Mouse (Mus musculus): ENCODE data around the gene Nr5a2. TPM values are rescaled to one million over a fixed set of nuclear protein-coding genes. Genes with fewer than 3 reads are reported as not detected.

Gene Nr5a2
- total RNA-seq, 2 experiments from 2014 or later = not detected

- no peak for ATAC-seq (ENCODE audit: poor library complexity, severe bottlenecking)
Observed at GRCm38 (mm10) chr1:136910741-136911593, 49.3 kb downstream of the Nr5a2 start.

DNA sequence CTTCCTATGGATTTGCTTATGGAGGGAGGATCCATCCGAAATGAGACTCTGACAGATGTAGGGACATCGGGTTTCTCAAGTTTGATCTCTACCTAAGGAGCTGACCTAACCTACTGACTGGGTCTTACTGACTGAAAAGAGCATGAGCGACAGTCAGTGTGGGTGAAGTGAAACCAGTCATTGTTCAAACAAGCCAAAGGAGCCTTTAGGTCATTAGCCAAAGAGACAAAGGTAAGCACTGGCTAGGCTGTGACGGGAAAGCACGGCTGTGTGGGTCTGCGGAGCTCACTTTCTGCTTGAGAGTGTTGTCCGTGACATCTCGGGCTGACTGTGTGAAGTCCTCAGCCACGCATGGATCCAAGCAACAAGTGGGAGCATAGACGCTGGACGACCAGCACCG lies 50.1 kb downstream of the Nr5a2 start:
- no peak for ATAC-seq (ENCODE audit: poor library complexity, severe bottlenecking)

DNA sequence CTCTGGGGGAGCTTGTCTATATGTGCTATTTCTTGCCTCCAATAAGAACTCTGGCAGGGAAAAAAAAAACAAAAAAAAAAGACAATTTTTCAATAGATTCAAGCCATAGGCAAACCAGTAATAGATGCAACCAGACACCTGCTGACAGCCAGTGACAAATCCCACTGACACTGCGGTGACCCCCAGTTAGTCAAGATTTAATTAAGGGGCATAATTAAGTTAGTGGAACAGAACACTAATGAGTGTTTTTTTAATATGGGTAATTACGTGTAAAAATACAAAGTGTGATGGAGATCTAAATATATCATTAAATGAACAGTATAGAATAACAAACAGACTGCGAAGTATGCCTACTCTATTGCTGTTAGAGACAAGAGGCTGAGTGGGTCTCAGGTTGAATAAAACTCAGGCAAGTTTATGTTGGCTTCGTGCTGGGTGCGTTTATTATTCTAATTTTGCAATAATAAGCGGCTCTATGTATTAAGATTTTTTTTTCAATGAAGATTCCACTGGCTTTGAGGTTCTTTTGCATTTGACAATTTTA lies 50.7 kb downstream of the Nr5a2 start:
- no peak for ATAC-seq (ENCODE audit: poor library complexity, severe bottlenecking)

GRCm38 (mm10) chr1:136898130-136898529 lies 62.1 kb downstream of the Nr5a2 start:
- no peak for ATAC-seq (ENCODE audit: poor library complexity, severe bottlenecking)

- no peak for ATAC-seq (ENCODE audit: poor library complexity, severe bottlenecking)
Observed at GRCm38 (mm10) chr1:136896351-136896750, 63.9 kb downstream of the Nr5a2 start.

GRCm38 (mm10) chr1:136895877-136896276 lies 64.4 kb downstream of the Nr5a2 start:
- ATAC-seq (ENCODE audit: poor library complexity, severe bottlenecking) = no peak

- no peak for ATAC-seq (ENCODE audit: poor library complexity, severe bottlenecking)
Observed at GRCm38 (mm10) chr1:136894753-136895152, 65.5 kb downstream of the Nr5a2 start.

DNA sequence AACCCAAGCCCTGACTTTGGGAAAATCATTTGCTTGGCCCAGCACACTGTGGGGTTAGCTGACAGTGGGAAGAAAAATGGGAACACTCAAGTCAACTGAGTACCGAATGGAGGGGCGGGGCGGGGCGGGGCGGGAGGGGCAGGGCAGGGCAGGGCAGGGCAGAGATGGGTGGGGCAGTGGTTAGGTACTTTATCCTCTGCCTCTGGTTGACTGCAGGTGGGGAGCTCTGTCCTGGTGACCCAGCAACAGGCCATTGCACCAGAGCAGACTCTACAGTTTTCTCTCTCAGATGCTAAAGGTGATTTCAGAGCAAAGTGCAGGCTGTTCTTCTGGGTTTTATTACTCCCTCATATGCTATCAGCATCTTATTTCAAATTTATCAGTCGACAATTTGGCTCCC lies 67.1 kb downstream of the Nr5a2 start:
- ATAC-seq (ENCODE audit: poor library complexity, severe bottlenecking) = no peak

- no peak for ATAC-seq (ENCODE audit: poor library complexity, severe bottlenecking)
Observed at GRCm38 (mm10) chr1:136890439-136890838, 69.8 kb downstream of the Nr5a2 start.

DNA sequence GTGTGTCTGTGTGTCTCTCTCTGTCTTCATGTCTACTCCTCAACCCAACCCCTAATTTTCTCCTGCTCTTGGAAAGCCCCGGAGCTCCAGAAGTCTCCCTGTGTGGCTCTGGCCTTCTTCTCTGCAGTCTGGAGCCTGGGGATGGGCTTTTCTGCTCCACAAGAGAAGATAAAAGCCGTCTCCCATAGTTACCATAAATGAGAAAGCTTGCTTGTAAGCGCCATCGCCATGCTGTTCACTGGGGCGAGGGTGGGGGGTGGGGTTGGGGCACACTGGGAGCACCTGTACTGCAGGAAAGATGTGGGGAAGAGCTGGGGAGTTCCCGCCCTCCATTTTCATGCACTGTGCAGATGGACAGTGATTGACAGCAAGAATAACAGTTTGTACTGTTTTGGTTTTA lies 71.5 kb downstream of the Nr5a2 start:
- ATAC-seq (ENCODE audit: poor library complexity, severe bottlenecking) = no peak

DNA sequence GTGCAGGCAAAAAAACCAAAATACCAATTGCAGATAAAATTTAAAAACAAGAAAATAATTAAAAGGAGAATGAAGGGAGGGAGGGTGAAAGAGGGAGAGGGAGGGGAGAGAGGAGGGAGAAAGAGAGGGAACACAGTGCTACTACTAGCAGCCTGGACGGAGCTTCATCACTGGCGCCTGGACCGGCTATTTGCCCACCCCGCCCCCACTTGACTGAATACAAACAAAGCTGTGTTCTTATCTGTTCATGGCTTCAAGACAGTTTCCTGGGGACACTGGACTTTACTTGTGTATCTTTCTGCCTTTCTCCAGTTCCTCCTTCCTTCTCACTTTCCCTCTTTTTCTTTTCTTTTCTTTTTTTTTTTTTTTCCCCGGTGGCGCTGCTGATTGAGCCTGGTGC lies 73.6 kb downstream of the Nr5a2 start:
- no peak for ATAC-seq (ENCODE audit: poor library complexity, severe bottlenecking)

GRCm38 (mm10) chr1:136883458-136884174 lies 76.6 kb downstream of the Nr5a2 start:
- no peak for ATAC-seq (ENCODE audit: poor library complexity, severe bottlenecking)

DNA sequence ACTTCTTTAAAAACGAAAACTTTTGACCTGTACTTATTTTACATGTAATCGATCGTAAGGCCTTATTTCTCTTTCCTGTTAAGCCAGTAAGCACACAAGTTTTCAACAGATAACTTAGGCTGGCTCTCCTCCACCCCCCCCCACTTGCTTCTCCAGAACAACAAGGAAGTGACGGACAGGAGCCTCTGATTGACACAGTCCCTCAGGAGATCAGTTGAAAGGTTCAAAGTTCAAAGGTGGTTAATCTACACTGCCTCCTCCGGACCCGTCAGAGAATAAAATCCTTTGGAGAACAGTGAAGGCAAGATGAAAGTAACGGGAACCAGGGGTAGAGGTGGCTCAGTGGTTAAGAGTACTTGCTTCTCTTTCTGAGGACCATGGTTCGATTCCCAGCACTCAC lies 80.0 kb downstream of the Nr5a2 start:
- no peak for ATAC-seq (ENCODE audit: poor library complexity, severe bottlenecking)

GRCm38 (mm10) chr1:136875006-136875405 lies 85.2 kb downstream of the Nr5a2 start:
- ATAC-seq (ENCODE audit: poor library complexity, severe bottlenecking) = no peak

DNA sequence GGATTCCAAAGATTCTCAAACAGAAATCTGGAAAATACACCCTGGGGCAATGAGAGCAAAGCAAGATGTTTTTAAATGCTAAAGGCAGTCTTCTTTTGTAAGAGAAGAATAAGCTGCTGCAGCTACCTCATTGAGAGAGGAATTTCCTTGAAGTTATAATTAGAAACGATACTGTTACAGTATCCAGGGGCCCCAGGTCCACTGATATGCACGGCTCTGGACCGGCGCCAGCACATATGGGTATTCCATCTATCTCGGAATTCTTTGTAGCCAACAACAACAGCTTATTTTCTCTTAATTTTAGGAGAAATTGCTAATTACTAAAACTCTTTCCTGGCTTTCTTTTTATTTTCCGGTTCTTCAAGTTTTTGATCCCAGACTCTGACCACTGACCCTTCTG lies 91.3 kb downstream of the Nr5a2 start:
- ATAC-seq (ENCODE audit: poor library complexity, severe bottlenecking) = no peak

DNA sequence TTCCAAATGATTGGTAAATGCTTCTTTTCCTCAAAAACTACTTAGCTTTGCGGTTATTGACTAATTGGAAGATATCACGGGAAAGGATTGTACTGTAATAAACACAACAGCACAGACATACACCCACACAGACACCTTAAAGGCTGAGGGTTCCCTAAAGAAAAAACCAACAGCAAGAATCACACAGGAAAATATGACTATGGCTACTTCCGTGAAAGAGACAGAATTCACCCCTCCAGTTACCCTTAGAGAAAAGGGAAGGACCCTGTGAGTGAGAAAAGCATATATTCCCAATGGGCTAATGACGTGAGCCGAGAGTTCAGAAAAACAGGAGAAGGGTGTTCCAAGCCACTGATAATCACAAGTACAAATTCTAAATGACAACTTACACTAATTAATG lies 92.0 kb downstream of the Nr5a2 start:
- ATAC-seq (ENCODE audit: poor library complexity, severe bottlenecking) = no peak

DNA sequence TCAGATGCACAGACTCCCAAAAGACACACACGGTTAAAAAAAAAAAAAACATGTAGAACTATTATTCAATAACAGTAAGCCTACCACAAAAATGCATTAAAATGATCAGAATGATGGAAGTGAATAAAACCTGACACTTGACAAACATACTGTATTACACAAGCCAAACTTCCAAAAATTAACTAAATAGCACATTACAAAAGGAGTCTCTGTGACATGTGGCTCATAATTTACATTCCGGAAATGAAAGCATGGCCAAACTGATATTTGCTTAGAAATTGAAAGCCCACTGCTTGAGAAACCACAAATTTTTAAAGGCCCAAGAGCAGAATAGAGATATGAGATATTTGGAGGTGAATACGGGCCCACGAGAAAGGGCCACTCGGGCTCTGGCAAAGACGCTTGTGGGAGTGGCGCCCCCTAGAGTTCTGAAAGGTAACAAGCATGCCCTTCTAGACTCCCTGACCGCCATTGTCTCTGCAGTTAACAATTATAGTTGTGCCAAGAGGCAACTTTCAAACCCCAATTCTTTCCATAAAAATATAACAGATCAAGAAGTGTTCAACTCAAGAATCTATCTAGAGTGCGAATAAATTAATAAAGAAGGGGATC lies 93.7 kb downstream of the Nr5a2 start:
- no peak for ATAC-seq (ENCODE audit: poor library complexity, severe bottlenecking)

DNA sequence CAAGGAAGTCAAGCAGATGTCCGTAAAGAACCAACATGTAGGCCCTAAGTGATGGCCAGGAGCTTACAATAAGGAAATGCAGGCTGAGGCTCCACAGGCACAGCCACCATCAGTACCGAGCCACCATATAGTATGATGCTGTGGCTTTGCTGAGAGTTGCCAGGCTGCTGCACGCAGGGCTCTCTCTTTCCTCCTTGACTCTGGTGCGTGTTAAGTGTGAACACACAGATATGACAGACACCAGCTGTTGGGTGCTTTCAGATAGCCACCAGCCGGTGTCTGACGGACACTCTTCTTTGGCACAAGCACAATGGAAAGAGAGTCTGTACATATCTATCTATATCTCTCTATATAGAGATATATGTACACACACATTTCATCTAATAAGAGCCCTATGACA lies 97.0 kb downstream of the Nr5a2 start:
- ATAC-seq (ENCODE audit: poor library complexity, severe bottlenecking) = no peak

GRCm38 (mm10) chr1:136859454-136859853 lies 100.8 kb downstream of the Nr5a2 start:
- ATAC-seq (ENCODE audit: poor library complexity, severe bottlenecking) = no peak

- ATAC-seq (ENCODE audit: poor library complexity, severe bottlenecking) = no peak
Observed at GRCm38 (mm10) chr1:136858724-136859123, 101.5 kb downstream of the Nr5a2 start.

GRCm38 (mm10) chr1:136856104-136856503 lies 104.1 kb downstream of the Nr5a2 start:
- no peak for ATAC-seq (ENCODE audit: poor library complexity, severe bottlenecking)

DNA sequence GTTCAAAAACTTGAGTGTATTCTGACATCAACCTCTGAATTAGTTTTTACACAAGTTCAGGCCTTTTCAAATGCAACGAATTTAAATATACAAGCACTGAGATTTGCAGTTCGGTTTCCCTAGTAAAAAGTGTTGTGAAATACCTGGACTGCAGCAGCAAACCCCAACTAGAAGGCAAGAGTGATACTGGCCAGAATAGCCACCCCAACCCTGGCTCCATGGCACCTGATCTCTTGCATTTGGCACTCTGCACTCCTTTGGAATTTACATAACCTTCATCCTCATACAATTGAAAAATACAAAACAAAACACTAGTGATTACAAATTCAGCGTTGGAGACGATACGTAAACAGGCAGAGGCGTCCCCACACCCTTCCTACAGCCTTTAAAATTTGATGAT lies 111.5 kb downstream of the Nr5a2 start:
- ATAC-seq (ENCODE audit: poor library complexity, severe bottlenecking) = no peak
